Mouse (Mus musculus): ENCODE results near the gene Sgms1. TPM values are rescaled to one million over a fixed set of nuclear protein-coding genes. Genes with fewer than 3 reads are reported as not detected.

Gene Sgms1
- polyA plus RNA-seq, 1 experiment, result 243 TPM

DNA sequence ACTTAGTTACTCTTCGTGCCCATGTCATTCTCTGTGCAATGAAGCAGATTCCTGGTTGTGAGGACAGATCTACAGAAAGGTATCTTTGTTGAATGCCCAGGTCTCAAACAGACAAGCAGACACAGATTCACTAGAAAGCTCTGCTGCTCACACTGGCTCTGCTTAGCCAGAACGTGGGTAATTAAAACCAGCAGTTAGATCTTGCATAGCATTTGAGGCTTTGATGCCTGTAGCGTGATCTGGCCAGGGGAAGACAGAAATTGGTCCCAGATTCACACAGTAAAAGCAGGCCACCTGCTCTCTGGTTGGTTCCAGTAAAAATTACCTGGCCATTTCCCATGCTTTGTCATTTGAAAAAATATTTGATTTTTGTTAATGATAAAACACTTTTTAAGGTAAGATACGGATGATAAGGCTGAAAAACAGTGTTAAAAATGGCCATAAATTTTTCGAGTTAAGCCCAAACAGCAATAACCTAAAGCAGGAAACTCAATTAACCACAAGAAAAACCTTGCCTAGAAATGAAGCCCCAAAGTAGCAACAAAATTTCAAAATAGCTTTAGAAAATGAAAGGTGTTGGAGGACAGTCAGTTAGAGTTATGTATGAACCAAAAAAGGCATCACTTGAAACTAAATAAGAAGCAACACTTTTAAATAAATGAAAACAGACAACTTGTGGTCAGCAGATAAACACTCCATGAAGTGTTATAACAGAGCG is 154.6 kb downstream of the Sgms1 start:
- TF ChIP-seq CTCF (IDR thresholded peaks at IDR 0.05; ENCODE audit: control insufficient read depth, insufficient read depth, insufficient replicate concordance, low read depth, low read length), result no peak
- Histone ChIP-seq H3K27ac (ENCODE audit: control insufficient read depth, insufficient read depth, low read depth, low read length) (no peak overlapping the region), H3K36me3 (ENCODE audit: control insufficient read depth, insufficient read depth, low read length) (no peaks in the 10 kb centered on the region), H3K4me3 (ENCODE audit: control insufficient read depth, low read depth, low read length) (no peak overlapping the region), H3K4me1 (ENCODE audit: control insufficient read depth, insufficient read depth, low read length) (no peaks in the 10 kb centered on the region), H3K27me3 (ENCODE audit: control insufficient read depth, insufficient read depth, low read length) (no peaks in the 10 kb centered on the region)

DNA sequence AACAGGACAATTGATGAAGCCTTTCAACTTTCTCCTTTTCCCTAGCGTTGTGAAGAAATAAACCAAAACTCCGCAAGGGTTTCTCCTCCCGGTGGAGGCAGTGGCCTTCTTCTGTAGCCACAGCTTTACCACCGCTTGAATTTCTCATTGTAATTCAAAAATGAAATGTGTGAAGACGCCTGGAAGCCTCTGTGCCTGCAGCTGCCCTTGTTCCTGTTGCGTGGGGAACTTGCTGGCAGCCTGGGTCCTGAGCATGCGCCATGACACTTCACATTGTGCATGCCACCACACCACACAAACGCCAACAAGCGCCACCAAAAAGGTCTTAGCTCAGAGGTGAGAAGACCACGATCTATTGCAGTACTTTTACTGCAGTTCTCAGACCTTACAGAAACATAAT is 158.2 kb downstream of the Sgms1 start:
- H3K27ac ChIP-seq (ENCODE audit: control insufficient read depth, insufficient read depth, low read depth, low read length), result no peak overlapping the region
- no peak overlapping the region for H3K4me3 ChIP-seq (ENCODE audit: control insufficient read depth, low read depth, low read length)
- H3K27me3 ChIP-seq (ENCODE audit: control insufficient read depth, insufficient read depth, low read length), result no peaks in the 10 kb centered on the region
- H3K36me3 ChIP-seq (ENCODE audit: control insufficient read depth, insufficient read depth, low read length), result no peaks in the 10 kb centered on the region
- TF ChIP-seq CTCF (IDR thresholded peaks at IDR 0.05; ENCODE audit: control insufficient read depth, insufficient read depth, insufficient replicate concordance, low read depth, low read length) (no peak), POLR2A (IDR thresholded peaks at IDR 0.05; ENCODE audit: control insufficient read depth, low read depth, low read length) (no peak)
- H3K4me1 ChIP-seq (ENCODE audit: control insufficient read depth, insufficient read depth, low read length), result no peaks in the 10 kb centered on the region

- Histone ChIP-seq H3K27ac (ENCODE audit: control insufficient read depth, insufficient read depth, low read depth, low read length) (no peak overlapping the region), H3K27me3 (ENCODE audit: control insufficient read depth, insufficient read depth, low read length) (no peaks in the 10 kb centered on the region), H3K4me1 (ENCODE audit: control insufficient read depth, insufficient read depth, low read length) (no peaks in the 10 kb centered on the region), H3K36me3 (ENCODE audit: control insufficient read depth, insufficient read depth, low read length) (no peaks in the 10 kb centered on the region), H3K4me3 (ENCODE audit: control insufficient read depth, low read depth, low read length) (no peak overlapping the region)
- TF ChIP-seq POLR2A (IDR thresholded peaks at IDR 0.05; ENCODE audit: control insufficient read depth, low read depth, low read length) (no peak), CTCF (IDR thresholded peaks at IDR 0.05; ENCODE audit: control insufficient read depth, insufficient read depth, insufficient replicate concordance, low read depth, low read length) (no peak)
Measured at GRCm38 (mm10) chr19:32230798-32231197, 158.7 kb downstream of the Sgms1 start.

DNA sequence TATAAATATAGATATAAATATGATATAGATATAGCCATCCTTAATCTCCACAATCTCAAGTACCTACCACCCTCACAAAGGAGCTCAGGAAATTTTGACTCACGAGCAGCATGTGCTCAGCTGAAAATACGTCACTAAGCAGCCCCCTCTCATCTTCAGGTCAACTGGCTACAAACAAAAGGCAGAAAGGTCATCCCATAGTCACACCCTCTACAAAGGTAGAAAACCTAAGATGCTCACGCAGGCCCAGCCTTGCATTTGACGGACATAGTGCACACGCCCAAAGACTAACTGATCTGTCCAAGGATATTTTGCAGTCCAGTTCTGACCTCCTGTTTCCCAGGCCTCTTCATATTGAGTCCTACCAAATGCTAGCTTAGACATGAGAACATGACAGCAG is 159.2 kb downstream of the Sgms1 start:
- no peaks in the 10 kb centered on the region for H3K36me3 ChIP-seq (ENCODE audit: control insufficient read depth, insufficient read depth, low read length)
- H3K27ac ChIP-seq (ENCODE audit: control insufficient read depth, insufficient read depth, low read depth, low read length), result no peak overlapping the region
- no peak overlapping the region for H3K4me3 ChIP-seq (ENCODE audit: control insufficient read depth, low read depth, low read length)
- H3K27me3 ChIP-seq (ENCODE audit: control insufficient read depth, insufficient read depth, low read length), result no peaks in the 10 kb centered on the region
- TF ChIP-seq CTCF (IDR thresholded peaks at IDR 0.05; ENCODE audit: control insufficient read depth, insufficient read depth, insufficient replicate concordance, low read depth, low read length) (no peak), POLR2A (IDR thresholded peaks at IDR 0.05; ENCODE audit: control insufficient read depth, low read depth, low read length) (no peak)
- H3K4me1 ChIP-seq (ENCODE audit: control insufficient read depth, insufficient read depth, low read length), result no peaks in the 10 kb centered on the region

- Histone ChIP-seq H3K27ac (ENCODE audit: control insufficient read depth, insufficient read depth, low read depth, low read length) (no peak overlapping the region), H3K36me3 (ENCODE audit: control insufficient read depth, insufficient read depth, low read length) (no peaks in the 10 kb centered on the region), H3K4me1 (ENCODE audit: control insufficient read depth, insufficient read depth, low read length) (no peaks in the 10 kb centered on the region), H3K27me3 (ENCODE audit: control insufficient read depth, insufficient read depth, low read length) (no peaks in the 10 kb centered on the region), H3K4me3 (ENCODE audit: control insufficient read depth, low read depth, low read length) (no peak overlapping the region)
- TF ChIP-seq CTCF (IDR thresholded peaks at IDR 0.05; ENCODE audit: control insufficient read depth, insufficient read depth, insufficient replicate concordance, low read depth, low read length) (no peak), POLR2A (IDR thresholded peaks at IDR 0.05; ENCODE audit: control insufficient read depth, low read depth, low read length) (no peak)
Measured at GRCm38 (mm10) chr19:32229776-32230175, 159.7 kb downstream of the Sgms1 start.

DNA sequence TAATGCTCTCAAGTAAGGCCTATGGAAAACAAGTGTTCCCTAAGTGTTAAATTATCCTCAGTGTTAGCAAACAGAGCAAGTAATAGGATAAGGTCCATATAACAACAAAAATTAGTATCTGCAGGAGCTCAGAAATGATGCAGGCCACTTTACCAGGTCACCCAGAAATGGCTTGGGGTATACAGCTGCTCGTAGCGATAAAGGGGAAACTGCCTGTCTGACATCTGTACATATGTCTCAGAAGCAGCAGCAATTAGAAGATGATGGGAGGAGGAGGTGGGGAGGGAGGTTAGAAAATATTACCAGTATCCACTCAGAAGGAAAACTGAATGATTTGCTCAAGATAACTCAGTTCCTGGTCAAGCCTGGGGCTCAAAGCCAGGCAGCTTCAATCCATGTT is 162.3 kb downstream of the Sgms1 start:
- Histone ChIP-seq H3K4me3 (ENCODE audit: control insufficient read depth, low read depth, low read length) (no peak overlapping the region), H3K27ac (ENCODE audit: control insufficient read depth, insufficient read depth, low read depth, low read length) (no peak overlapping the region), H3K4me1 (ENCODE audit: control insufficient read depth, insufficient read depth, low read length) (no peaks in the 10 kb centered on the region), H3K36me3 (ENCODE audit: control insufficient read depth, insufficient read depth, low read length) (no peaks in the 10 kb centered on the region), H3K27me3 (ENCODE audit: control insufficient read depth, insufficient read depth, low read length) (no peaks in the 10 kb centered on the region)
- TF ChIP-seq POLR2A (IDR thresholded peaks at IDR 0.05; ENCODE audit: control insufficient read depth, low read depth, low read length), result no peak
- TF ChIP-seq CTCF (IDR thresholded peaks at IDR 0.05; ENCODE audit: control insufficient read depth, insufficient read depth, insufficient replicate concordance, low read depth, low read length), result no peak

GRCm38 (mm10) chr19:32225097-32225490 is 164.4 kb downstream of the Sgms1 start:
- TF ChIP-seq POLR2A (IDR thresholded peaks at IDR 0.05; ENCODE audit: control insufficient read depth, low read depth, low read length), result no peak
- TF ChIP-seq CTCF (IDR thresholded peaks at IDR 0.05; ENCODE audit: control insufficient read depth, insufficient read depth, insufficient replicate concordance, low read depth, low read length), result no peak

More at GRCm38 (mm10) chr19:32225097-32225490, 164.4 kb downstream of the Sgms1 start:
- H3K4me3 ChIP-seq (ENCODE audit: control insufficient read depth, low read depth, low read length), result no peak overlapping the region
- H3K4me1 ChIP-seq (ENCODE audit: control insufficient read depth, insufficient read depth, low read length), result no peaks in the 10 kb centered on the region
- H3K27ac ChIP-seq (ENCODE audit: control insufficient read depth, insufficient read depth, low read depth, low read length), result no peak overlapping the region
- no peaks in the 10 kb centered on the region for H3K36me3 ChIP-seq (ENCODE audit: control insufficient read depth, insufficient read depth, low read length)
- H3K27me3 ChIP-seq (ENCODE audit: control insufficient read depth, insufficient read depth, low read length), result no peaks in the 10 kb centered on the region

Measured in testis, adult 2 months (tissue).